Mouse (Mus musculus) liver, postnatal 0 days (tissue): ENCODE measurements at regions not wholly inside any gene's neighbourhood (a gene's known extent, or its start where the extent isn't known, plus 50 kb on each side); places are given as distances from the start of the nearest gene placed in this dataset.

ENCODE experiments used
- ATAC-seq: fragments of 200-750 bp; cut with Nextera tagmentation; 2 replicates; pipeline ENCODE4 v1.8.0; 2017; ENCODE audit warnings: mild to moderate bottlenecking, moderate library complexity
- DNase-seq: peaks from one replicate; pipeline ENCODE4 v3.0.0-alpha.2; 2016
- H3K27ac ChIP-seq: fragments of 300-500 bp; sonication (generic); 2 replicates; pipeline ENCODE4 v1.5.1; 2014; ENCODE audit warnings: antibody characterized with exemption, moderate library complexity, mild to moderate bottlenecking, low read depth
- H3K27me3 ChIP-seq: fragments of 300-500 bp; sonication (generic); 2 replicates; pipeline ENCODE4 v1.6.1; 2014; ENCODE audit warnings: low read length, control low read depth, mixed read lengths; ENCODE audit not compliant: insufficient read depth
- H3K36me3 ChIP-seq: fragments of 300-500 bp; sonication (generic); replicated peaks from 2 replicates; pipeline ENCODE4 v1.6.1; 2014; ENCODE audit warnings: mild to moderate bottlenecking, control low read depth, low read length, moderate library complexity, mixed read lengths; ENCODE audit not compliant: insufficient read depth
- H3K4me1 ChIP-seq: fragments of 300-500 bp; sonication (generic); 2 replicates; pipeline ENCODE4 v1.6.1; 2014; ENCODE audit warnings: antibody characterized with exemption, mild to moderate bottlenecking, control low read depth; ENCODE audit not compliant: insufficient read depth
- H3K4me2 ChIP-seq: fragments of 300-500 bp; sonication (generic); 2 replicates; pipeline ENCODE4 v1.6.1; 2014; ENCODE audit warnings: low read depth, mild to moderate bottlenecking, low read length, moderate library complexity, mixed read lengths
- H3K4me3 ChIP-seq: fragments of 300-500 bp; sonication (generic); 2 replicates; pipeline ENCODE4 v1.5.1; 2014; ENCODE audit warnings: low read depth, low read length
- H3K9ac ChIP-seq: fragments of 300-500 bp; sonication (generic); replicated peaks from 2 replicates; pipeline ENCODE4 v1.6.1; 2014; ENCODE audit warnings: mild to moderate bottlenecking, moderate library complexity
- H3K9me3 ChIP-seq: fragments of 300-500 bp; sonication (generic); 2 replicates; pipeline ENCODE4 v1.6.1; 2016; ENCODE audit warnings: mild to moderate bottlenecking, control low read depth, low read length, mixed read lengths
- CTCF ChIP-seq: sonication (generic); IDR thresholded peaks from 2 replicates; pipeline ENCODE4 v1.5.1; 2016; ENCODE audit warnings: antibody characterized with exemption, low read depth
- EP300 ChIP-seq: IDR thresholded peaks from 2 replicates; pipeline ENCODE4 v1.6.1; 2016; ENCODE audit warnings: antibody characterized with exemption, low read depth, mild to moderate bottlenecking
- WGBS: fragments of 180-500 bp; shearing (Covaris S2); extraction: QIAGEN DNeasy Blood & Tissue Kit; methylation state at CpG from one replicate; pipeline ENCODE4 v1.1.7; 2014; ENCODE audit not compliant: insufficient replicate concordance; 5-methylcytosine and 5-hydroxymethylcytosine counted together

GRCm38 (mm10) chr17:45215067-45216049, 218.2 kb downstream of the Cdc5l start:
- Histone ChIP-seq H3K27ac (no peak overlapping the region), H3K27me3 (0 out of 2 replicates have a peak, but pooled peaks cover 2% of the 10 kb centered on the region), H3K4me1 (peaks cover 2% of the 10 kb centered on the region; the same call in 1 of the 2 replicates), H3K4me2 (no peak overlapping the region), H3K9ac (no peak overlapping the region), H3K36me3 (no peaks in the 10 kb centered on the region), H3K4me3 (no peak overlapping the region), H3K9me3 (no peaks in the 10 kb centered on the region)
- WGBS: 75% methylated on average over 15 of the region's 15 CpGs
- ATAC-seq (no peak), DNase-seq (no peak)
- TF ChIP-seq CTCF: no peak
- TF ChIP-seq EP300: no peak

GRCm38 (mm10) chr17:45210984-45211383, 222.6 kb downstream of the Cdc5l start:
- TF ChIP-seq CTCF (peak; percentile 46), EP300 (no peak)
- 84% methylated on average over 2 of the region's 2 CpGs for WGBS
- Histone ChIP-seq H3K4me1 (no peaks in the 10 kb centered on the region), H3K4me3 (no peak overlapping the region), H3K9me3 (no peaks in the 10 kb centered on the region), H3K36me3 (no peaks in the 10 kb centered on the region), H3K9ac (no peak overlapping the region), H3K4me2 (no peak overlapping the region), H3K27ac (no peak overlapping the region), H3K27me3 (0 out of 2 replicates have a peak, but pooled peaks cover 2% of the 10 kb centered on the region)
- ATAC-seq (no peak), DNase-seq (no peak)

GRCm38 (mm10) chr17:45209387-45209663, 224.2 kb downstream of the Cdc5l start:
- H3K27ac ChIP-seq: no peak overlapping the region
- H3K27me3 ChIP-seq: no peaks in the 10 kb centered on the region
- no peak for ATAC-seq
- no peak overlapping the region for H3K9ac ChIP-seq
- no peak overlapping the region for H3K4me3 ChIP-seq
- H3K4me1 ChIP-seq: no peaks in the 10 kb centered on the region
- no peak overlapping the region for H3K4me2 ChIP-seq
- no peak for TF ChIP-seq CTCF
- no peak for TF ChIP-seq EP300
- H3K9me3 ChIP-seq: no peaks in the 10 kb centered on the region
- no peak for DNase-seq
- WGBS: 78% methylated on average over 3 of the region's 3 CpGs
- H3K36me3 ChIP-seq: no peaks in the 10 kb centered on the region

- H3K9me3 ChIP-seq: no peaks in the 10 kb centered on the region
- H3K4me3 ChIP-seq: no peak overlapping the region
- H3K27me3 ChIP-seq: no peaks in the 10 kb centered on the region
- H3K27ac ChIP-seq: no peak overlapping the region
- no peaks in the 10 kb centered on the region for H3K4me1 ChIP-seq
- 68% methylated on average over 14 of the region's 14 CpGs for WGBS
- H3K4me2 ChIP-seq: no peak overlapping the region
- TF ChIP-seq CTCF (no peak), EP300 (no peak)
- H3K36me3 ChIP-seq: no peaks in the 10 kb centered on the region
- no peak for ATAC-seq
- no peak for DNase-seq
- H3K9ac ChIP-seq: no peak overlapping the region
These were observed 224.7 kb downstream of the Cdc5l start for GRCm38 (mm10) chr17:45208596-45209386.

- no peaks in the 10 kb centered on the region for H3K9me3 ChIP-seq
- ATAC-seq: no peak
- TF ChIP-seq CTCF (no peak), EP300 (no peak)
These were observed 237.8 kb downstream of the Cdc5l start for GRCm38 (mm10) chr17:45195779-45196178.

GRCm38 (mm10) chr17:45194786-45195281, 238.7 kb downstream of the Cdc5l start:
- Histone ChIP-seq H3K4me2 (no peak overlapping the region), H3K27me3 (no peaks in the 10 kb centered on the region), H3K9me3 (no peaks in the 10 kb centered on the region), H3K4me1 (no peaks in the 10 kb centered on the region), H3K9ac (no peak overlapping the region), H3K27ac (no peak overlapping the region), H3K36me3 (no peaks in the 10 kb centered on the region), H3K4me3 (no peak overlapping the region)
- ATAC-seq (no peak), DNase-seq (no peak)
- 52% methylated on average over 13 of the region's 13 CpGs for WGBS
- no peak for TF ChIP-seq CTCF
- no peak for TF ChIP-seq EP300

More at GRCm38 (mm10) chr17:45195779-45196178, 237.8 kb downstream of the Cdc5l start:
- whole genome bisulfite sequencing: 77% methylated on average over 6 of the region's 6 CpGs
- Histone ChIP-seq H3K36me3 (no peaks in the 10 kb centered on the region), H3K27ac (no peak overlapping the region), H3K4me3 (no peak overlapping the region), H3K27me3 (no peaks in the 10 kb centered on the region), H3K4me1 (no peaks in the 10 kb centered on the region), H3K4me2 (no peak overlapping the region), H3K9ac (no peak overlapping the region)
- no peak for DNase-seq
